Mouse (Mus musculus) olfactory bulb, adult 2 months (tissue): ENCODE measurements around the gene Stmn1. TPM values are rescaled to one million over a fixed set of nuclear protein-coding genes. Genes with fewer than 3 reads are reported as not detected.

Experiments
- H3K27ac ChIP-seq: fragments of 200-500 bp; 2 replicates; pipeline ENCODE4 v1.5.1; 2012; ENCODE audit warnings: low read depth, low read length; ENCODE audit not compliant: insufficient read depth
- H3K4me1 ChIP-seq: fragments of 200-500 bp; 2 replicates; pipeline ENCODE4 v1.6.1; 2012; ENCODE audit warnings: low read length; ENCODE audit not compliant: control insufficient read depth, insufficient read depth
- H3K4me3 ChIP-seq: fragments of 200-500 bp; 2 replicates; pipeline ENCODE4 v1.5.1; 2012; ENCODE audit warnings: mild to moderate bottlenecking, low read depth, low read length, moderate library complexity; ENCODE audit not compliant: insufficient read depth
- CTCF ChIP-seq: fragments of 200-500 bp; IDR thresholded peaks from 2 replicates; pipeline ENCODE4 v1.5.1; 2012; ENCODE audit warnings: low read depth, mild to moderate bottlenecking, low read length, moderate library complexity; ENCODE audit not compliant: insufficient read depth
- POLR2A ChIP-seq: fragments of 200-500 bp; IDR thresholded peaks from 2 replicates; pipeline ENCODE4 v1.6.1; 2012; ENCODE audit warnings: mild to moderate bottlenecking, low read depth, low read length, moderate library complexity; ENCODE audit not compliant: insufficient read depth
- WGBS: fragments of 180-500 bp; shearing (Covaris S2); methylation state at CpG from one replicate; pipeline ENCODE4 v1.1.7; 2018; 5-methylcytosine and 5-hydroxymethylcytosine counted together
- polyA plus RNA-seq: library from polyadenylated mRNA; stranded (reverse); fragments of >200 nt; gene quantifications from 2 replicates; pipeline ENCODE4 v1.2.4, GENCODE M21; 2012; ENCODE audit warnings: low replicate concordance; ENCODE audit not compliant: missing spikeins, insufficient read depth, insufficient read length

Gene Stmn1
- polyA plus RNA-seq, 1 experiment = 402 TPM

DNA sequence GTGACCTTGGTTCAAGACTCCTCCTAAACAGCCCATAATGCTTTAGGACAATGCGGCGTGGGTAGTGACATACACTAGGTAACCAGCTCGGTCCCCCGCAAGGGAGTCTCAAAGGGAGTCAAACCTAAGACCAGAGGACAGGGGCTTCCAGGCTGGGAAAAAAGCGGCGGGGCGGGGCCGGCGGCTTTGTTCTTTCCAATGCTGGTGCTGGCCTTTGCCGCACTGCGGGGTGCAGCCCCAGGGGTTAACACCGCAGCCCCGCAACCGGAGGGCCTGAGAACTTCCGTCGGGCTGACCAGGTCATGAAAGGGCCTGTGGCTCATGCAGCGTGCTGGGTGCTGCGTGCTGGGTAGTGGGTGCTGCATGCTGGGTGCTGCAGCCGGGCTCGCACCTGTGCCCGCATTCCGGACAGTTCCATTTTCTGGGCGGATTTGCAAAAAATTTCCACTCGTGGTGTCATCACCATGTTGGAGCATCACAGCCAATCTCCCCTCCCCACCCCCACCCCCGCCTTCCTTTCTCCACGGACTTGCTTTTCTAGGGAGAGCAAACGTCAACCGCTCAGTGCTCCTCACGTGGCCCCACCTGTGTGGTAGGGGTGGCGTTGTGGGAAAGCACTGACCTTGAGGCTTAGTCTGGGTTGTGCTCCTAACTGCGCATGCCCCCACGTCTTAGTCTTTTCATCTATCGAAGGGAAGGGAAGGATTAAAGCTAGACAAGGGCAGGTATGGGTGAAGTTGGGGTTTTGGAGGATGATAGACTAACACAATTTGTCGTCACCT, 14.3 kb upstream of the Stmn1 start:
- no peak for TF ChIP-seq CTCF
- TF ChIP-seq POLR2A = no peak
- Histone ChIP-seq H3K27ac (no peak overlapping the region), H3K4me1 (peaks cover 23% of the 10 kb centered on the region), H3K4me3 (no peak overlapping the region)
- WGBS = 49% methylated on average over 34 of the region's 34 CpGs

DNA sequence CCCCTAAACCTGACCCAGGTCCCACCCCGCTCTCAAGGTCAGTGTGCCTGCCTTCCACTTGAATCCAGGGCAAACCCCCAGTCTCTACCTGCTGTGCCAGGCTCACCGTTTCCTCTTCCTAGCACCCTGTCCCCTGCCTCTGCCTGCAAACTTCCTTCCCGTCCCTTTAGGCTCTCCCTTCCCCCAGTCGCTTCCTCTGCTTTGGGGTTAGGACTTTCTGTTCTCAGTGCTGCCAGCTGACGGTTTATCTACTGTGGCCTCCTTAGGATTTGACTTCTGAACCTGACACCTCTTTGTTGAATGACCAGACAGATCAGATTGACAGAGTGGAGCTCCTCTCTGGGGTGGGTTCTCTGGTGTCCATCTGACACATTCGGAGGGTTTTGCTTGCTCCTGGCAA, 12.8 kb upstream of the Stmn1 start:
- Histone ChIP-seq H3K4me3 (no peak overlapping the region), H3K27ac (no peak overlapping the region), H3K4me1 (peaks cover 14% of the 10 kb centered on the region)
- TF ChIP-seq POLR2A (no peak), CTCF (no peak)
- WGBS = 83% methylated on average over 6 of the region's 6 CpGs

DNA sequence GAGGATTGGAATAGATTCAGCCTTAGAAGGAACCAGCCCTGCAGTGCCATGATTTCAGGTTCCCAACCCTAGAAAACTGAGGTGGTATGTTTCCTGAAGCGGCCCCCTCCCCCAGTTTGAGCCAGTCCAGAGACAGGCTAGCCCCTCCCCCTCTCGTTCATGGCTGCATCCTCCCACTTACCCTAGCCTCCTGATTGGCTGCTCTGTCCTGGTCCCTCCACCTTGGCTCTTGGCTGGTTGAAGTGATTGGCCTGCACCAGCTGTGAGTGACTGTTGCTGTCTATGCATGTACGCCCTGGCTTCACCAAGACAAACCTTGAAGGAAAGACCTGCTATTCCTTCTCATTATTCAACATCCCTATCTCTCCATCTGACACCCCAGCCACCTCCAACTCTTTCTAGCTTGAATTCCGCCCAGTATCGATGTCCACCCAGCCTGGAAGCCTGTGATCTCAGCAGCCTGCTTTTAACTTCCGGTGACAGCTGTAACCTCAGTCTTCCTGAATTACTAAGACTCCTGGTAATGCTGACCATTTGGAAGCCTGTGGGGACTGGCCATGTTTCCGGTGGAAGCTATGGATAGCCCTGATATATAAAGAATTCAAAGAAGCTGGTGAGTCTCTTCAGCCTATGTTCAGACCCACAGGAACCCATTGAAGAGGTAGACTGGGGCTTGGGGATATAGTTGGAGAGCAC, 10.8 kb upstream of the Stmn1 start:
- H3K27ac ChIP-seq = no peak overlapping the region
- TF ChIP-seq POLR2A = no peak
- no peak for TF ChIP-seq CTCF
- WGBS = 75% methylated on average over 7 of the region's 7 CpGs

DNA sequence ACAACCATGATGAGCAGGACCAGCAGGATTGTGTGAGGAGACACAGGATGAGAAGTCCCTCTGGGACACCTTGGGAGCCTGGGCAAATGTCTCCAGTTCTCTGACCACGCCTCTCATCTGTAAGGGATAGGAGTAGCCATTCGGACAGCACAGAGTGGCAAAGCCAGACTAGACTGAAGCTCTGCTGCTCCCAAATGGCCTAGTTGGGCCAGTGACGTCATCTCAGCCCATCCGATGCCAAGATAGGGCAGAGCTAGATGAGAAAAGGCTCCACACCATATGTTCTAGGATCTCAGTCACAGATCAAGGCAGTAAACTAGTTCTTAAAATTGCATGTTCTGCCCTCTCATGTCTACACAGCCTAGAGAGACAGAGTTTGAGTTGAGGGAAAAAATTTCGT, 9.3 kb upstream of the Stmn1 start:
- Histone ChIP-seq H3K4me3 (no peak overlapping the region), H3K4me1 (no peaks in the 10 kb centered on the region; the same call in 1 of the 2 replicates), H3K27ac (no peak overlapping the region)
- WGBS = 87% methylated on average over 5 of the region's 5 CpGs
- no peak for TF ChIP-seq POLR2A
- no peak for TF ChIP-seq CTCF

More for the DNA sequence above, 10.8 kb upstream of the Stmn1 start:
- Histone ChIP-seq H3K4me1 (no peaks in the 10 kb centered on the region; the same call in 1 of the 2 replicates), H3K4me3 (no peak overlapping the region)

DNA sequence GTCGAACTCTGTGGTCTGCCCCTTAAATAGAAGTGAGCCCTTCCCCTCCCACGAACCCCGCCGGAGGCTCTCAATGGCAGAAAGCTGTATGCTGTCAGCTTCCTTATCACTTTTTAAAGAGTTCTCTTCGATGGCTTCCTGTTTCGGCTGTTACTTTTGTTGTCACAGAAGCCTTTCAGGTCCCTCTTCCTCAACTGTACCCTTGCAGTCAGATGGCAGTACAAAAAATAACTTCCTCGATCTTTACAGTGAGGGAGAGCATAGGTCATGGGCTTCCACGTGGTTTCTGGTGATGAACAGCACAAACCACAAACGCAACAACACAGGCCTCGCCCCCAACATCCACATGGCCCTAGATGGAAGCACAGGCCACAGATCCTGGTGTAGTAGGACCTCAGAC, 7.8 kb upstream of the Stmn1 start:
- Histone ChIP-seq H3K4me1 (no peaks in the 10 kb centered on the region), H3K27ac (no peak overlapping the region), H3K4me3 (no peak overlapping the region)
- TF ChIP-seq CTCF = no peak
- TF ChIP-seq POLR2A = no peak
- WGBS = 86% methylated on average over 10 of the region's 10 CpGs

DNA sequence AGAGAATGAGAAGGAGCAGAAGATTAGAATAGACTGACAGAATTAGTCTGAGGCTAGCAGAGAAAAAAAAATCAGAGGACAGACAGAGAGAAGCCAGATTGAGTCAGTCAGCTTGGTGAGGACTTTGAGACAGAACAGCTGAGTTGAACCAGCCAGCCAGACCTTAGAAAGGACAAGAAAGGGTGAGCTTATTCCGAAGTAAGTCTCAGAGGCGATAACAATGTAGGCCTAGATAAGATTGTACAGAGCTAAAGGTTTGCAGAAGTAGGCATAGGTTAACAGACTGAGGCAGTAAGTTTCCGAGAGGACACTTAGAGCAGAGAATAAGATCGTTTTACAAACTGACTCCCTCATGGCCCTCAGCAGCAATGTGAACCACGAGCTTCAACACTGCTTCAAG, 6.9 kb upstream of the Stmn1 start:
- 90% methylated on average over 5 of the region's 5 CpGs for WGBS
- TF ChIP-seq CTCF (no peak), POLR2A (no peak)

DNA sequence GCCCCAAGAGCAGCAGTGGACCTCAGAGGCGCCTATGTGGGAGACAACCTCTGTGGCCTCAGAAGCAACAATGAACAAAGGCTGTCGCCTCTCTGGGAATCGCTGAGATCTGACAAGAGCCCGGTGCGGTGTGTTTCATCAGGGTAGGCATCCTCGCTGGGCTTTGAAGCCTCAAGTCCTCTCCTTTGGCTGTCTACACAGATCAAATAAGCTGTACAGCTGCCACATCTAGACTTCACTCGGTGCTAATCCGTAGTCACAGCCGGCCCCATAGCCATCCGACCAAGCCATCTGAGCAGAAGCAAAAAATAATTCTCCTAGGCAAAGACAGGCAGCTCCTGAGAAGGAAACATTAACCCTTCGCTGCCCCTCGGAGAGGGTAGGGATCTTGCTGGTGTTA, 2.3 kb upstream of the Stmn1 start:
- no peak for TF ChIP-seq CTCF
- TF ChIP-seq POLR2A = no peak
- 50% methylated on average over 12 of the region's 12 CpGs for WGBS
- no peak overlapping the region for H3K4me3 ChIP-seq
- H3K27ac ChIP-seq = no peak overlapping the region
- H3K4me1 ChIP-seq = peaks cover 14% of the 10 kb centered on the region

More for the DNA sequence above, 6.9 kb upstream of the Stmn1 start:
- no peak overlapping the region for H3K4me3 ChIP-seq
- H3K4me1 ChIP-seq = peaks cover 6% of the 10 kb centered on the region
- H3K27ac ChIP-seq = no peak overlapping the region

DNA sequence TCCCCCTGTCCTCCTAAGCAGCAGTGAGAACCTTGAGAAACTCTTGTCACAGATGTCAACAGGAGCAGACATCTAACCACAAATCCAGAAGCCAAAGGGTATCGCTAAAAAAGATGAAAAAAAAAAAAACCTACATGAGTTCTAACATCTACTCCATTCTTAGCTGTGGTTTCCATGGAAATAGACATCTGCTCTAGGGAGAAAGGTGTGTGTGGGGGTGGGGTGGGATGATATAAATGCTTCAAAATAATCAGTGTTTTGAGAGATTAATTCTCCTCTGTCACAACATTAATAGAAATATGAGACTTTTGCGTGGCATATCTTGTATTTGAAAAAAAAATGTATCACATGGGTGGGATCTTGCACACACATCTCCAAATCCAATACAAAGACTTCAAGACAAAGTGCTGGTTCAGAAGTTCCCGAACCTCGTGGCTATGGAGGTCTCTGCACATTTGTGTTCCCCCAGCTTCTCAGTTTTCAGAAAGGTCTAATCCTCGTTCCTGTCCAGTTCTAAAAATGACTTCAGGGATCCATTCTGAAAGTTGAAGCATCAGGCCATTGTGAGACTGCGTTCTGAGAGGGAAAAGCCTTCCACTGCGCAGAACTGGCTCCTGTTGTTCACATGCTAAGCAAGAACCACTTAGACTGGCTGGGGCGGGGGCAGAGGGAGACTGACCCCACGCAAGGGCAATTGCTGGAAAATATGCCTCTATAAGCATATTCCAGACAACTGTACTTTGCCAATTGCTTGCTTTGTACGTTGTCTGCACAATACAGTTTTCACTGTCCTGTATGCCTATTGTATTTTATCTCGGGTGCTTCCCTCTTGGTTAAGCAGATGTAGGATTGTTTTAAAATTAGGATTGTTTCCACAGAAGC, 1.5 kb upstream of the Stmn1 start:
- H3K4me3 ChIP-seq = no peak overlapping the region
- 53% methylated on average over 11 of the region's 11 CpGs for WGBS

More for the DNA sequence above, 1.5 kb upstream of the Stmn1 start:
- no peak for TF ChIP-seq POLR2A
- no peak for TF ChIP-seq CTCF
- Histone ChIP-seq H3K4me1 (peaks cover 14% of the 10 kb centered on the region), H3K27ac (no peak overlapping the region)
